Mouse (Mus musculus) CD4-positive, CD25-positive, alpha-beta regulatory T cell, adult 9 weeks (primary cell): ENCODE data around the gene Tnfsf9. TPM values are rescaled to one million over a fixed set of nuclear protein-coding genes. Genes with fewer than 3 reads are reported as not detected.

ENCODE experiments used
- polyA plus RNA-seq: library from polyadenylated mRNA; unstranded; fragments of 100-300 nt; shearing (Covaris generic); gene quantifications from one replicate; pipeline ENCODE4 v1.2.1, GENCODE M21; 2017

Tnfsf9 gene
- 10.4 TPM for polyA plus RNA-seq

GRCm38 (mm10) chr17:57105181-57106034 lies at the start of gene Tnfsf9:
Gene Tnfsf9, plus strand, starts transcription at chr17:57105325.

GRCm38 (mm10) chr17:57058891-57059485 lies 46.1 kb upstream of the Tnfsf9 start, which contains the start of gene Crb3:
Gene Crb3, plus strand, starts transcription at chr17:57059105.

GRCm38 (mm10) chr17:57059486-57059977 lies 45.6 kb upstream of the Tnfsf9 start, which contains the start of gene Slc25a23:
Gene Slc25a23, minus strand, starts transcription at chr17:57059863.

GRCm38 (mm10) chr17:57078336-57078735 lies 26.8 kb upstream of the Tnfsf9 start, which contains the start of gene Dennd1c:
Gene Dennd1c, minus strand, starts transcription at chr17:57078514.

GRCm38 (mm10) chr17:57087049-57087832 lies 17.9 kb upstream of the Tnfsf9 start, which contains the start of gene Tubb4a:
Gene Tubb4a, minus strand, starts transcription at chr17:57087782.

GRCm38 (mm10) chr17:57148994-57149803 lies 44.1 kb downstream of the Tnfsf9 start, which contains the start of gene Cd70:
Gene Cd70, minus strand, starts transcription at chr17:57149777.

Other genes with a start within 250 kb of the Tnfsf9 start
- 0.10 TPM for gene Acsbg2, start 230.9 kb upstream of the Tnfsf9 start, polyA plus RNA-seq
- gene 1700061G19Rik, start 229.8 kb upstream of the Tnfsf9 start, polyA plus RNA-seq, result 0.43 TPM
- 2.8 TPM for gene Mllt1, start 169.9 kb upstream of the Tnfsf9 start, polyA plus RNA-seq
- not detected for gene Acer1, start 123.2 kb upstream of the Tnfsf9 start, polyA plus RNA-seq
- 93.4 TPM for gene Clpp, start 115.0 kb upstream of the Tnfsf9 start, polyA plus RNA-seq
- gene Alkbh7, start 108.0 kb upstream of the Tnfsf9 start, polyA plus RNA-seq, result 46.9 TPM
- gene Pspn, start 105.3 kb upstream of the Tnfsf9 start, polyA plus RNA-seq, result not detected
- gene Gtf2f1, start 94.0 kb upstream of the Tnfsf9 start, polyA plus RNA-seq, result 98.1 TPM
- gene Gm17949, start 93.9 kb upstream of the Tnfsf9 start, polyA plus RNA-seq, result 0.84 TPM
- gene Khsrp, start 73.8 kb upstream of the Tnfsf9 start, polyA plus RNA-seq, result 9.0 TPM
- not detected for gene Slc25a41, start 63.7 kb upstream of the Tnfsf9 start, polyA plus RNA-seq
- gene Crb3, start 46.2 kb upstream of the Tnfsf9 start, polyA plus RNA-seq, result 2.7 TPM
- 3.3 TPM for gene Slc25a23, start 45.5 kb upstream of the Tnfsf9 start, polyA plus RNA-seq
- 310 TPM for gene Dennd1c, start 26.8 kb upstream of the Tnfsf9 start, polyA plus RNA-seq
- gene Tubb4a, start 17.5 kb upstream of the Tnfsf9 start, polyA plus RNA-seq, result 3.3 TPM
- gene Cd70, start 44.5 kb downstream of the Tnfsf9 start, polyA plus RNA-seq, result 0.88 TPM
- 13.4 TPM for gene Tnfsf14, start 88.9 kb downstream of the Tnfsf9 start, polyA plus RNA-seq
- gene C3, start 122.8 kb downstream of the Tnfsf9 start, polyA plus RNA-seq, result 3.5 TPM
- gene Gpr108, start 143.1 kb downstream of the Tnfsf9 start, polyA plus RNA-seq, result 96.4 TPM
- gene Trip10, start 144.1 kb downstream of the Tnfsf9 start, polyA plus RNA-seq, result 4.6 TPM
- 243 TPM for gene Vav1, start 173.8 kb downstream of the Tnfsf9 start, polyA plus RNA-seq